Mouse (Mus musculus): ENCODE results near the gene Tsr2. TPM values are rescaled to one million over a fixed set of nuclear protein-coding genes. Genes with fewer than 3 reads are reported as not detected.

The Tsr2 gene
- 38.4 and 41.5 TPM in 2 replicates for polyA plus RNA-seq (2012; rRNA removed)

DNA sequence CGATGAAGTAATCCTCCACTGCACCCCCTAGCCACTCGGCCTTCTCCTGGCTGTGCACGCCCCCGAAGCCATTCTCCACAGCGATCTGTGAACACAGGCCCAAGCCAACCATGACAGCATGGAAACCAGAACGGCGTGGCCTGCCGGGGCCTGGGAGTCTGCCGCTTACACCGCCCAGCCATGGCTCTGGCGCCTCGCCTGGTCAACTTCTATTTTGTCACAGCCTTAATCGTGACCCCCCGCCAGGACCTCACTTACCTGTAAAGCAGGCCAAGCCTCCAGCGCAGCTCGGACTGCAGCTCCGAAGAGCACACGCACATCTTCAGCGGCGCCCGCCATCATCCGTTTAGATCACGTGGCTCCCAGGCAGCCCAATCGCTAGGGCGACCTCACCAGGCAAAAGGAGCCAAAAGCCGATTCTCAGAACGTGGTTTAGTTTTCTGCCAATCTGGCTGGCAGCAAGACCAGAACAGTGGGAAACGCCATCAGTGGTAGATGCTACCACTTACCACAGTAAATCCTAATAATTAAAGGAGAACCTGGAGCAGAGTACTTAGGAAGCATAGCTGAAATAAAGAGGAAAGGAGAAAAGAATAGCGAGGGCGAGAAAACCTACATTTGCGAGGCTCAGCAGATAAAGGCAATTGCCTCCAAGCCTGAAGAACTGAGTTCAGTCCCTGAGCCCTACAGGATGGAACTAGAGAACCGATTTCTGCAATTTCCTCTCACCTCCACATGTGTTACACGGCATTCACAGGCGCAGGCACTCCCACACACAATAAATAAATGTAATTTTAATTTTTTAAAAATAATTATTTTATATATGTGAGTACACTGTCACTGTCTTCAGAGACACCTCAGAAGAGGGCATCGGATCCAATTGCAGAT lies at the start of gene Tsr2:
TSS of gene Tsr2 (minus strand) at position 373 of the 888 bp plus-strand sequence.

DNA sequence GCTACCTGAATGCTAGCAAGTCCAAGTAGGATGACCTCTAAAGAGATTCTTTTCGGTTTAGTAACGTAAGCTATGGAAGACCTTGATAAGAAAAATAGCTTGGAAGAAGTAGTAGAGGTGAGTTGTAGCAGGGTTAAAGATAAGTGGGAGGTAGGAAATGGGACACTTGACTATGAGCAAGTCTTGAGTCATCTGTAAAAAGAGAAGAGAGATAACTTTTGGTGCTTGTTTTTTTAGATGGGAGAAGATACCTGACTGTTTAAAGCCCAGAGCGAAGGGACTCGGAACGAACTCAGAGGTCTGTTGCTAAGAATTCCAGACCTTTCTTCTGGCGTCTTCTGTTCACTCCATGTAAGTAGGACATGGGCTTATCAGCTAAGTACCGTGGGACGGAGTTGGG lies 50.5 kb downstream of the Tsr2 start, which contains the start of gene Fgd1:
TSS of gene Fgd1 (plus strand) at position 301 of the 400 bp plus-strand sequence.

Other genes starting within 250 kb of the Tsr2 start
- gene Gnl3l, start 79.2 kb downstream of the Tsr2 start, polyA plus RNA-seq (2012; rRNA removed), result 74.6 and 74.9 TPM in 2 replicates
- 32.5 and 35.1 TPM in 2 replicates for gene Fgd1, start 50.4 kb downstream of the Tsr2 start, polyA plus RNA-seq (2012; rRNA removed)
- gene Wnk3, start 101.5 kb upstream of the Tsr2 start, polyA plus RNA-seq (2012; rRNA removed), result 19.3 TPM in 2 replicates
- 9.6 and 10.0 TPM in 2 replicates for gene Fam120c, start 247.6 kb upstream of the Tsr2 start, polyA plus RNA-seq (2012; rRNA removed)

Measured in central nervous system, embryonic 18 days (tissue).